ENCODE assay signal across 8 mouse cellular contexts in genomic region chr14:55853621-55854285, GRCm38 (mm10). TPM values are rescaled to one million over a fixed set of nuclear protein-coding genes. Genes with fewer than 3 reads are reported as not detected.
DNase-seq lines count a peak whose midpoint lies in the region; ATAC-seq and TF ChIP-seq lines count a peak whose summit lies in the region.

Nynrin (plus strand) TSS chr14:55854010.

- peaks cover 16% of the 10 kb centered on the region for H3K36me3 ChIP-seq in E14TG2a.4 (ENCODE audit: insufficient read depth, low read length)
- peaks cover 16% of the 10 kb centered on the region for H3K36me3 ChIP-seq in forebrain, embryonic 10.5 days (replicated peaks)
- H3K36me3 ChIP-seq in limb, embryonic 10.5 days, result peaks cover 20% of the 10 kb centered on the region
- no peaks in the 10 kb centered on the region for H3K36me3 ChIP-seq in stomach, embryonic 15.5 days

- H3K4me3 ChIP-seq in E14TG2a.4 (replicated peaks; ENCODE audit: low read length), result peak within 1 kb of the TSS; percentile 80
- peak within 1 kb of the TSS; percentile 70 for H3K4me3 ChIP-seq in forebrain, embryonic 10.5 days
- peak within 1 kb of the TSS; percentile 78 for H3K4me3 ChIP-seq in limb, embryonic 10.5 days
- peak within 1 kb of the TSS; percentile 62 for H3K4me3 ChIP-seq in stomach, embryonic 15.5 days (replicated peaks)

- no peak for TF ChIP-seq CTCF in E14TG2a.4 (conservative IDR thresholded peaks at IDR 0.05; ENCODE audit: low read length)

- peaks cover 36% of the 10 kb centered on the region for H3K9me3 ChIP-seq in E14TG2a.4 (ENCODE audit: low read length)
- H3K9me3 ChIP-seq in forebrain, embryonic 10.5 days, result no peaks in the 10 kb centered on the region
- H3K9me3 ChIP-seq in limb, embryonic 10.5 days (replicated peaks), result no peaks in the 10 kb centered on the region
- H3K9me3 ChIP-seq in stomach, embryonic 15.5 days, result no peaks in the 10 kb centered on the region

- intact Hi-C loops in heart, postnatal 10 days (cut with DNase I), result loop anchor here (2.0 kb wide), 1 partner anchor 29 kb away; no protein-coding TSS in a partner anchor

- H3K27ac ChIP-seq in forebrain, embryonic 10.5 days, result peak within 1 kb of the TSS; percentile 93
- H3K27ac ChIP-seq in limb, embryonic 10.5 days, result peak within 1 kb of the TSS; percentile 94
- H3K27ac ChIP-seq in stomach, embryonic 15.5 days, result peak within 1 kb of the TSS; percentile 97

- H3K4me2 ChIP-seq in stomach, embryonic 15.5 days, result peak within 1 kb of the TSS; percentile 69

- peak; percentile 92 for DNase-seq in ZHBTc4 (ENCODE audit: low read depth, low spot score)
- peak; percentile 84 for DNase-seq in forebrain, embryonic 10.5 days (ENCODE audit: extremely low spot score, low spot score)
- DNase-seq in heart, postnatal 10 days, result peak; percentile 80 to 87
- DNase-seq in limb, embryonic 10.5 days (ENCODE audit: low spot score), result peak; percentile 91
- no peak for DNase-seq in frontal cortex, postnatal 25 days (ENCODE audit: low spot score in 2 of 2)

- no peaks in the 10 kb centered on the region for H3K27me3 ChIP-seq in E14TG2a.4 (ENCODE audit: insufficient read depth, low read length)
- H3K27me3 ChIP-seq in forebrain, embryonic 10.5 days (ENCODE audit: poor library complexity, severe bottlenecking), result no peaks in the 10 kb centered on the region
- H3K27me3 ChIP-seq in limb, embryonic 10.5 days (ENCODE audit: low read depth, poor library complexity, severe bottlenecking), result no peaks in the 10 kb centered on the region
- no peaks in the 10 kb centered on the region for H3K27me3 ChIP-seq in stomach, embryonic 15.5 days (replicated peaks)

- WGBS in forebrain, embryonic 10.5 days, result 1% methylated on average over 32 of the region's 33 CpGs
- WGBS in limb, embryonic 10.5 days, result under 1% methylated on average over 33 of the region's 33 CpGs
- WGBS in stomach, embryonic 15.5 days, result 1% methylated on average over 31 of the region's 33 CpGs

- peaks cover 69% of the 10 kb centered on the region for H3K4me1 ChIP-seq in E14TG2a.4 (replicated peaks; ENCODE audit: low read depth, low read length)
- peaks cover 67% of the 10 kb centered on the region for H3K4me1 ChIP-seq in forebrain, embryonic 10.5 days
- H3K4me1 ChIP-seq in limb, embryonic 10.5 days, result peaks cover 60% of the 10 kb centered on the region
- peaks cover 25% of the 10 kb centered on the region for H3K4me1 ChIP-seq in stomach, embryonic 15.5 days

- peak within 1 kb of the TSS; percentile 57 for H3K9ac ChIP-seq in stomach, embryonic 15.5 days

- peak; percentile 62; the same call in 1 of the 2 replicates for ATAC-seq in megakaryocyte-erythroid progenitor cell, adult 5-6 weeks (replicated peaks; ENCODE audit: low FRiP score, low TSS enrichment, poor library complexity, severe bottlenecking)
- peak; percentile 87 for ATAC-seq in stomach, embryonic 15.5 days (ENCODE audit: insufficient read depth, low FRiP score, low read depth)

RNA-seq across cellular contexts. Expression of gene Nynrin, which starts in this region (rescaled TPM):
- 24.5 and 25.8 TPM in 2 replicates for polyA plus RNA-seq in forebrain, embryonic 10.5 days (2016; fragmentation: Nextera tagmentation; extraction: Ambion mirVana)
- 10 to 100 TPM; 24.1 to 27.6 TPM for total RNA-seq in heart, postnatal 10 days (2021)
- polyA plus RNA-seq in limb, embryonic 10.5 days (2016; fragmentation: Nextera tagmentation; extraction: Ambion mirVana), result 31.1 and 44.4 TPM in 2 replicates
- total RNA-seq in megakaryocyte-erythroid progenitor cell, adult 5-6 weeks (2014; fragmentation: Nextera tagmentation), result 1.9 and 2.7 TPM in 2 replicates
- total RNA-seq in megakaryocyte-erythroid progenitor cell, adult 5-6 weeks (2017), result 1.2 and 2.0 TPM in 2 replicates
- 15.4 and 18.5 TPM in 2 replicates for polyA plus RNA-seq in stomach, embryonic 15.5 days (2015; fragmentation: Nextera tagmentation; extraction: Ambion mirVana)

Comparison
In these comparisons a context has a peak if more than half of its experiments do, and no peak if none do; other contexts are left out.
1. RNA of gene Nynrin (total RNA-seq): 24.1 to 27.6 TPM in heart, postnatal 10 days; 1.2 to 2.7 TPM in megakaryocyte-erythroid progenitor cell, adult 5-6 weeks; every median in the first group is over 4 times any median in the second.
2. DNase-seq: peak in ZHBTc4 (single experiment), forebrain, embryonic 10.5 days (single experiment), heart, postnatal 10 days (2 of 2) and limb, embryonic 10.5 days (single experiment); none in frontal cortex, postnatal 25 days (0 of 2).
3. Peak in every context shown above with its lines, with median percentiles within 50 percentile points of each other: H3K4me3 ChIP-seq and H3K27ac ChIP-seq.